Mouse (Mus musculus) liver, embryonic 14.5 days (tissue): ENCODE results near the gene Anapc16. TPM values are rescaled to one million over a fixed set of nuclear protein-coding genes. Genes with fewer than 3 reads are reported as not detected.

Experiments
- ATAC-seq: fragments of 200-750 bp; cut with Nextera tagmentation; 2 replicates; pipeline ENCODE4 v1.8.0; 2017; ENCODE audit warnings: moderate number of reproducible peaks, mild to moderate bottlenecking, moderate library complexity; ENCODE audit not compliant: insufficient read depth
- DNase-seq, 3 experiments: peaks; one replicate each; pipeline ENCODE4 v3.0.0-alpha.2; 2012 to 2013; ENCODE audit warnings: low read depth in 3 of 3, low spot score in 3 of 3
- H3K27ac ChIP-seq: fragments of 300-500 bp; sonication (generic); 2 replicates; pipeline ENCODE4 v1.5.1; 2014; ENCODE audit warnings: moderate library complexity, mild to moderate bottlenecking, control low read depth, inconsistent platforms
- H3K27me3 ChIP-seq: fragments of 300-500 bp; sonication (generic); 2 replicates; pipeline ENCODE4 v1.6.1; 2014; ENCODE audit warnings: mild to moderate bottlenecking, low read length, moderate library complexity; ENCODE audit not compliant: control insufficient read depth, insufficient read depth
- H3K36me3 ChIP-seq: fragments of 300-500 bp; sonication (generic); replicated peaks from 2 replicates; pipeline ENCODE4 v1.6.1; 2014; ENCODE audit warnings: low read depth; ENCODE audit not compliant: control insufficient read depth, insufficient read depth
- H3K4me1 ChIP-seq, 2 experiments: fragments of 200-500 bp in 1 of 2; fragments of 300-500 bp in 1 of 2; sonication (generic) in 1 of 2; replicated peaks; 2 replicates each; pipeline ENCODE4 v1.6.1; 2012 to 2014; ENCODE audit warnings: antibody characterized with exemption in 1 of 2, inconsistent platforms in 1 of 2, low read length in 1 of 2; ENCODE audit not compliant: control insufficient read depth in 2 of 2, insufficient read depth in 2 of 2
- H3K4me2 ChIP-seq: fragments of 300-500 bp; sonication (generic); 2 replicates; pipeline ENCODE4 v1.6.1; 2014; ENCODE audit warnings: low read depth, mild to moderate bottlenecking, control low read depth, moderate library complexity
- H3K4me3 ChIP-seq, 2 experiments: fragments of 200-500 bp in 1 of 2; fragments of 300-500 bp in 1 of 2; sonication (generic) in 1 of 2; 2 replicates each; pipeline ENCODE4 v1.5.1; 2012 to 2014; ENCODE audit warnings: low read depth in 2 of 2, low read length in 2 of 2, mild to moderate bottlenecking in 2 of 2, control low read depth in 1 of 2, inconsistent platforms in 1 of 2, moderate library complexity in 1 of 2; ENCODE audit not compliant: insufficient read depth in 1 of 2
- H3K9ac ChIP-seq: fragments of 300-500 bp; sonication (generic); replicated peaks from 2 replicates; pipeline ENCODE4 v1.6.1; 2014; ENCODE audit warnings: mild to moderate bottlenecking, control low read depth, moderate library complexity
- H3K9me3 ChIP-seq: fragments of 300-500 bp; sonication (generic); 2 replicates; pipeline ENCODE4 v1.6.1; 2016; ENCODE audit warnings: low read length, mixed read lengths; ENCODE audit not compliant: control insufficient read depth
- CTCF ChIP-seq: IDR thresholded peaks from 2 replicates; pipeline ENCODE4 v1.5.1; 2016; ENCODE audit warnings: antibody characterized with exemption, low read depth, control low read depth
- EP300 ChIP-seq: IDR thresholded peaks from 2 replicates; pipeline ENCODE4 v1.6.1; 2016; ENCODE audit warnings: antibody characterized with exemption, low read depth
- WGBS: fragments of 180-500 bp; shearing (Covaris S2); extraction: QIAGEN DNeasy Blood & Tissue Kit; methylation state at CpG from one replicate; pipeline ENCODE4 v1.1.7; 2014; ENCODE audit not compliant: insufficient replicate concordance; 5-methylcytosine and 5-hydroxymethylcytosine counted together
- polyA plus RNA-seq, 2 experiments: library from polyadenylated mRNA; depleted of rRNA in 1 of 2; stranded (reverse) in 1 of 2; unstranded in 1 of 2; fragments of >200 nt; fragmentation: Nextera tagmentation in 1 of 2; extraction: Ambion mirVana in 1 of 2; gene quantifications; 2 replicates each; pipeline versions ENCODE4 v1.2.1 to v1.2.3; 2012 to 2014

The Anapc16 gene
- polyA plus RNA-seq, 2 experiments = 29.9 to 39.7 TPM

DNA sequence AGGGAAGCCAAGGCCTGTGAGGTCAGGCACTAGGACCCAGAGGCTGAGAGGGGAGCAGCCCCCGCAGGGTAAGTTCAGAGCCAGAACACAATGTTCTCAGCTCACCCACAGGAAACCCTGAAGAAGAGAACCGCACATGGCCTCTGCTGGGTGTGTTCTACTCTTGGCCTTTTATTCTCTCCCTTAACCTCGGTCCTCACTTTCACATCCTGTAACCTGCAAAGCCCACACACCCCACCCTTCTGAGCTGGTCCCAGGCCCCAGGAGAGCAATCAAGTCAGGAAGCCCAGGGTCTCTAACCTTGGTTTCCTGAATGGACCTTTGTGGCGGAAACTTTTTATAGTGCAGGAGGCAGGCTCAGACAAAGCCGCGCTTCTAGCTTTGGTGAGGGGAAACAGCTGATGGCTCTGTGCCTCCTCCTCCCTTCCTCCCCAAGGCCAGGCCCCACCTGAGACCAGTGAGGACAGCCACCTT is 28.7 kb downstream of the Anapc16 start:
- WGBS = 20% methylated on average over 6 of the region's 6 CpGs
- TF ChIP-seq CTCF (no peak), EP300 (no peak)
- DNase-seq = no peak
- ATAC-seq = no peak
- H3K4me3 ChIP-seq = no peak overlapping the region
- no peaks in the 10 kb centered on the region for H3K36me3 ChIP-seq
- no peak overlapping the region for H3K27ac ChIP-seq
- H3K9me3 ChIP-seq = no peaks in the 10 kb centered on the region
- H3K9ac ChIP-seq = no peak overlapping the region
- H3K4me2 ChIP-seq = no peak overlapping the region
- H3K27me3 ChIP-seq = no peaks in the 10 kb centered on the region; the same call in none of the 2 replicates
- H3K4me1 ChIP-seq = peaks cover 0 to 29% of the 10 kb centered on the region in 2 experiments

- Histone ChIP-seq H3K9ac (no peak overlapping the region), H3K36me3 (no peaks in the 10 kb centered on the region), H3K4me2 (no peak overlapping the region), H3K27ac (no peak overlapping the region), H3K4me3 (no peak overlapping the region), H3K4me1 (peaks cover 0 to 22% of the 10 kb centered on the region in 2 experiments), H3K27me3 (no peaks in the 10 kb centered on the region; the same call in none of the 2 replicates), H3K9me3 (no peaks in the 10 kb centered on the region)
- ATAC-seq (no peak), DNase-seq (no peak)
- no peak for TF ChIP-seq CTCF
- no peak for TF ChIP-seq EP300
- WGBS = 74% methylated on average over 4 of the region's 4 CpGs
Measured at GRCm38 (mm10) chr10:59973400-59973799, 29.5 kb downstream of the Anapc16 start.

GRCm38 (mm10) chr10:59972999-59973398 is 29.9 kb downstream of the Anapc16 start:
- no peak for TF ChIP-seq EP300
- no peak for TF ChIP-seq CTCF
- Histone ChIP-seq H3K4me1 (peaks cover 0 to 21% of the 10 kb centered on the region in 2 experiments), H3K27me3 (no peaks in the 10 kb centered on the region; the same call in none of the 2 replicates), H3K4me3 (no peak overlapping the region), H3K27ac (no peak overlapping the region), H3K9ac (no peak overlapping the region), H3K36me3 (no peaks in the 10 kb centered on the region), H3K9me3 (no peaks in the 10 kb centered on the region), H3K4me2 (no peak overlapping the region)
- WGBS = 57% methylated on average over 6 of the region's 6 CpGs
- ATAC-seq (no peak), DNase-seq (no peak)

- no peak overlapping the region for H3K4me2 ChIP-seq
- no peak overlapping the region for H3K4me3 ChIP-seq
- H3K27ac ChIP-seq = no peak overlapping the region
- no peak for TF ChIP-seq CTCF
- TF ChIP-seq EP300 = no peak
- no peaks in the 10 kb centered on the region for H3K9me3 ChIP-seq
- DNase-seq = no peak
- no peaks in the 10 kb centered on the region; the same call in none of the 2 replicates for H3K27me3 ChIP-seq
- ATAC-seq = no peak
- WGBS = 58% methylated on average over 2 of the region's 2 CpGs
- peaks cover 0 to 21% of the 10 kb centered on the region in 2 experiments for H3K4me1 ChIP-seq
- H3K36me3 ChIP-seq = no peaks in the 10 kb centered on the region
- H3K9ac ChIP-seq = no peak overlapping the region
Measured at GRCm38 (mm10) chr10:59972534-59972933, 30.4 kb downstream of the Anapc16 start.

- TF ChIP-seq CTCF = no peak
- TF ChIP-seq EP300 = no peak
- WGBS = 71% methylated on average over 8 of the region's 8 CpGs
Measured at GRCm38 (mm10) chr10:59971813-59972212, 31.1 kb downstream of the Anapc16 start.

More at GRCm38 (mm10) chr10:59971813-59972212, 31.1 kb downstream of the Anapc16 start:
- ATAC-seq (no peak), DNase-seq (no peak)
- peaks cover 0 to 21% of the 10 kb centered on the region in 2 experiments for H3K4me1 ChIP-seq
- no peaks in the 10 kb centered on the region; the same call in none of the 2 replicates for H3K27me3 ChIP-seq
- no peaks in the 10 kb centered on the region for H3K9me3 ChIP-seq
- no peak overlapping the region for H3K4me3 ChIP-seq
- no peak overlapping the region for H3K9ac ChIP-seq
- no peak overlapping the region for H3K4me2 ChIP-seq
- no peak overlapping the region for H3K27ac ChIP-seq
- H3K36me3 ChIP-seq = no peaks in the 10 kb centered on the region
